7 mouse cellular contexts compared by ENCODE assay signal in the genomic region with DNA sequence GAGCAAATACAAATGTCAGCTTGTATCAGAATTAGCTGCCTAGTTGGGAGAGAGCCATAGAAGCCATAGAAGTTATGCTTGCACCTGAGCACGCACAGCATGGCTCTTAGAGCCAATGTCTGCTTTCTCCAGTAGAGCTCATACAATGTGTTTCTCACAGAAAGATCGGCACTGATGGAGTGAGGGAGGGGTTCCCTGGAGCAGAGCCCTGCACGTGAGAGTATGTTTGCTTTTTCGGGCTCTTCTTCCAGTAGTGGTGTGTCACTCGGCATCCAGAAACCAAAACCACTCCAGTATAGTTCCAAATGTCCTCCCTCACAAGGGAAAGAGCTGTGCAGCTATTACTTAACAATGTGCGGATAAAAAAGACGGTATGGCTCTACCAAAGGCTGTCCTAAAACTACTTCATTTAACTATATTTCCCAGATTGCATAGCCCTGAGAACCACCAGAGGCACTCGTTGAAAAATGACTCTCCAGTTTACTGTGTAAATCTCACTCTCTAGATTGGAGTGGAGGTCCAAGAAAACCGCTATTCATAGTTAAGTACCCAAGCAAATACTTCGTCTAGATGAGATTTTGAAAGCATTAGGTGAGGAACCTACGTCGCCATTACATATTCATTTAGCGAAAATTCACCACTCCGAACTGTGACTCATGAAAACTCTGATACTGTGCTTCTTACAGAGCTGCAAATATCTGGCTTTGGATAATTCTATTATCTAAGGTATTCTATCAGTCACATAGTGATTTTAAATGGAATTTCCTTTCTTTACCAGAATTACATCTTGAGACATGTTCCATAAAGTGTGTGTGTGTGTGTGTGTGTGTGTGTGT. TPM values are rescaled to one million over a fixed set of nuclear protein-coding genes. Genes with fewer than 3 reads are reported as not detected.
DNase-seq lines count a peak whose midpoint lies in the region; TF ChIP-seq lines count a peak whose summit lies in the region.

No protein-coding gene starts in this region.

- 0 out of 2 replicates have a peak, but pooled peaks cover 4% of the 10 kb centered on the region for H3K4me1 ChIP-seq in hindbrain, embryonic 10.5 days (replicated peaks)
- H3K4me1 ChIP-seq in midbrain, embryonic 10.5 days = peaks cover 8% of the 10 kb centered on the region

- 80% methylated on average over 14 of the region's 14 CpGs for WGBS in hindbrain, embryonic 10.5 days
- WGBS in midbrain, embryonic 10.5 days = 83% methylated on average over 14 of the region's 14 CpGs

- no peak for TF ChIP-seq POLR2A in brain, embryonic 14.5 days (IDR thresholded peaks at IDR 0.05; ENCODE audit: borderline replicate concordance, extremely low read depth, insufficient read depth, insufficient read length, poor library complexity, severe bottlenecking)

- H3K36me3 ChIP-seq in hindbrain, embryonic 10.5 days = peaks cover 24% of the 10 kb centered on the region
- peaks cover 26% of the 10 kb centered on the region for H3K36me3 ChIP-seq in midbrain, embryonic 10.5 days

- DNase-seq in layer of hippocampus, adult 11-12 months (ENCODE audit: low spot score) = peak; percentile 8
- no peak for DNase-seq in layer of hippocampus, adult 9-10 months (ENCODE audit: low spot score)
- DNase-seq in brain, embryonic 14.5 days (ENCODE audit: low read depth) = peak; percentile 1
- no peak for DNase-seq in hindbrain, embryonic 10.5 days (ENCODE audit: low spot score)
- DNase-seq in midbrain, embryonic 10.5 days (ENCODE audit: low spot score) = no peak
- DNase-seq in testis, postnatal 10 days (ENCODE audit: low spot score) = no peak
- no peak for DNase-seq in yolk sac, embryonic 10.5 days (ENCODE audit: low spot score)

- no peak for TF ChIP-seq CTCF in brain, embryonic 14.5 days (IDR thresholded peaks at IDR 0.05; ENCODE audit: borderline replicate concordance, extremely low read depth, insufficient read depth, insufficient read length)

- peaks cover 6% of the 10 kb centered on the region for H3K27me3 ChIP-seq in hindbrain, embryonic 10.5 days (ENCODE audit: insufficient read depth, poor library complexity, severe bottlenecking)
- peaks cover 47% of the 10 kb centered on the region for H3K27me3 ChIP-seq in midbrain, embryonic 10.5 days (ENCODE audit: low read depth, poor library complexity, severe bottlenecking)

- H3K9me3 ChIP-seq in hindbrain, embryonic 10.5 days = no peaks in the 10 kb centered on the region
- H3K9me3 ChIP-seq in midbrain, embryonic 10.5 days (replicated peaks) = peaks cover 4% of the 10 kb centered on the region; the same call in 1 of the 2 replicates

- peak overlapping the region; percentile 65 for H3K4me3 ChIP-seq in hindbrain, embryonic 10.5 days
- peak overlapping the region; percentile 69 for H3K4me3 ChIP-seq in midbrain, embryonic 10.5 days

- H3K27ac ChIP-seq in hindbrain, embryonic 10.5 days = no peak overlapping the region
- no peak overlapping the region; the same call in 1 of the 2 replicates for H3K27ac ChIP-seq in midbrain, embryonic 10.5 days (replicated peaks)

RNA-seq across cellular contexts. Expression of a gene that starts 0.7 kb away (rescaled TPM):
- polyA plus RNA-seq in brain, embryonic 14.5 days (2012; rRNA removed) = 80.8 and 84.3 TPM in 2 replicates
- 53.4 and 60.0 TPM in 2 replicates for polyA plus RNA-seq in hindbrain, embryonic 10.5 days (2016; fragmentation: Nextera tagmentation; extraction: Ambion mirVana)
- polyA plus RNA-seq in midbrain, embryonic 10.5 days (2016; fragmentation: Nextera tagmentation; extraction: Ambion mirVana) = 63.6 and 67.9 TPM in 2 replicates

Comparison
In these comparisons a context has a peak if more than half of its experiments do, and no peak if none do; other contexts are left out.
1. DNase-seq: peak in layer of hippocampus, adult 11-12 months (single experiment) and brain, embryonic 14.5 days (single experiment); none in layer of hippocampus, adult 9-10 months (single experiment), hindbrain, embryonic 10.5 days (single experiment), midbrain, embryonic 10.5 days (single experiment), testis, postnatal 10 days (single experiment) and yolk sac, embryonic 10.5 days (single experiment).